Mouse (Mus musculus): ENCODE data around the gene Tbl3. TPM values are rescaled to one million over a fixed set of nuclear protein-coding genes. Genes with fewer than 3 reads are reported as not detected.

Tbl3 gene
- 66.9 and 67.9 TPM in 2 replicates for polyA plus RNA-seq (2015; fragmentation: Nextera tagmentation; extraction: Ambion mirVana)

GRCm38 (mm10) chr17:24706982-24707800 lies at the start of gene Tbl3:
TSS of gene Tbl3 (minus strand) at chr17:24707660.
- Histone ChIP-seq H3K4me2 (ENCODE audit: low read depth, low read length) (peak within 1 kb of the TSS; percentile 79), H3K27ac (ENCODE audit: low read length) (peak within 1 kb of the TSS; percentile 86), H3K4me1 (replicated peaks; ENCODE audit: control insufficient read depth, insufficient read depth, low read length) (peaks cover 7% of the 10 kb centered on the region), H3K9me3 (ENCODE audit: control insufficient read depth, low read length) (no peaks in the 10 kb centered on the region), H3K4me3 (ENCODE audit: low read length) (peak within 1 kb of the TSS; percentile 90), H3K36me3 (ENCODE audit: control insufficient read depth, insufficient read depth, low read length) (peaks cover 12% of the 10 kb centered on the region), H3K9ac (ENCODE audit: low read length) (peak within 1 kb of the TSS; percentile 86), H3K27me3 (ENCODE audit: control insufficient read depth, insufficient read depth, low read depth, low read length) (no peaks in the 10 kb centered on the region)
- peak; percentile 88 for ATAC-seq (ENCODE audit: low read depth)
- WGBS = 3% methylated on average over 32 of the region's 32 CpGs

- WGBS = under 1% methylated on average over 62 of the region's 82 CpGs
- Histone ChIP-seq H3K9ac (ENCODE audit: low read length) (peak within 1 kb of the TSS; percentile 58), H3K27me3 (ENCODE audit: control insufficient read depth, insufficient read depth, low read depth, low read length) (peaks cover 55% of the 10 kb centered on the region), H3K36me3 (ENCODE audit: control insufficient read depth, insufficient read depth, low read length) (no peaks in the 10 kb centered on the region), H3K4me3 (ENCODE audit: low read length) (peak within 1 kb of the TSS; percentile 58), H3K4me1 (replicated peaks; ENCODE audit: control insufficient read depth, insufficient read depth, low read length) (0 out of 2 replicates have a peak, but pooled peaks cover 3% of the 10 kb centered on the region), H3K27ac (ENCODE audit: low read length) (no peak within 1 kb of the TSS), H3K9me3 (ENCODE audit: control insufficient read depth, low read length) (no peaks in the 10 kb centered on the region), H3K4me2 (ENCODE audit: low read depth, low read length) (peak within 1 kb of the TSS; percentile 98)
- ATAC-seq (ENCODE audit: low read depth) = peak; percentile 95
These were observed 45.2 kb upstream of the Tbl3 start, which contains the start of gene Hs3st6 for GRCm38 (mm10) chr17:24752415-24753394. TSS of gene Hs3st6 (plus strand) at chr17:24752988.

- Histone ChIP-seq H3K36me3 (ENCODE audit: control insufficient read depth, insufficient read depth, low read length) (no peaks in the 10 kb centered on the region), H3K4me2 (ENCODE audit: low read depth, low read length) (no peak overlapping the region), H3K4me1 (replicated peaks; ENCODE audit: control insufficient read depth, insufficient read depth, low read length) (0 out of 2 replicates have a peak, but pooled peaks cover 3% of the 10 kb centered on the region), H3K27me3 (ENCODE audit: control insufficient read depth, insufficient read depth, low read depth, low read length) (peaks cover 55% of the 10 kb centered on the region), H3K9me3 (ENCODE audit: control insufficient read depth, low read length) (no peaks in the 10 kb centered on the region), H3K9ac (ENCODE audit: low read length) (no peak overlapping the region), H3K27ac (ENCODE audit: low read length) (no peak overlapping the region), H3K4me3 (ENCODE audit: low read length) (no peak overlapping the region)
- 16% methylated on average over 4 of the region's 4 CpGs for WGBS
- ATAC-seq (ENCODE audit: low read depth) = no peak
These were observed 44.1 kb upstream of the Tbl3 start for GRCm38 (mm10) chr17:24751528-24751927.

- Histone ChIP-seq H3K36me3 (ENCODE audit: control insufficient read depth, insufficient read depth, low read length) (no peaks in the 10 kb centered on the region), H3K9me3 (ENCODE audit: control insufficient read depth, low read length) (no peaks in the 10 kb centered on the region), H3K4me1 (replicated peaks; ENCODE audit: control insufficient read depth, insufficient read depth, low read length) (no peaks in the 10 kb centered on the region), H3K4me2 (ENCODE audit: low read depth, low read length) (no peak overlapping the region), H3K4me3 (ENCODE audit: low read length) (no peak overlapping the region), H3K27me3 (ENCODE audit: control insufficient read depth, insufficient read depth, low read depth, low read length) (peaks cover 20% of the 10 kb centered on the region), H3K9ac (ENCODE audit: low read length) (no peak overlapping the region), H3K27ac (ENCODE audit: low read length) (no peak overlapping the region)
- WGBS = 33% methylated on average over 4 of the region's 4 CpGs
- 0 out of 2 replicates have a peak, but pooled peaks have one; percentile 24 for ATAC-seq (ENCODE audit: low read depth)
These were observed 39.5 kb upstream of the Tbl3 start for GRCm38 (mm10) chr17:24746986-24747385.

- H3K27me3 ChIP-seq (ENCODE audit: control insufficient read depth, insufficient read depth, low read depth, low read length) = peaks cover 10% of the 10 kb centered on the region
- no peaks in the 10 kb centered on the region for H3K4me1 ChIP-seq (replicated peaks; ENCODE audit: control insufficient read depth, insufficient read depth, low read length)
- H3K4me2 ChIP-seq (ENCODE audit: low read depth, low read length) = no peak overlapping the region
- no peaks in the 10 kb centered on the region for H3K9me3 ChIP-seq (ENCODE audit: control insufficient read depth, low read length)
- H3K27ac ChIP-seq (ENCODE audit: low read length) = no peak overlapping the region
- H3K4me3 ChIP-seq (ENCODE audit: low read length) = no peak overlapping the region
- 19% methylated on average over 7 of the region's 7 CpGs for WGBS
- H3K9ac ChIP-seq (ENCODE audit: low read length) = no peak overlapping the region
- peaks cover 2% of the 10 kb centered on the region; the same call in 1 of the 2 replicates for H3K36me3 ChIP-seq (ENCODE audit: control insufficient read depth, insufficient read depth, low read length)
- peak; percentile 83 for ATAC-seq (ENCODE audit: low read depth)
These were observed 38.4 kb upstream of the Tbl3 start for GRCm38 (mm10) chr17:24745526-24746497.

- H3K9me3 ChIP-seq (ENCODE audit: control insufficient read depth, low read length) = no peaks in the 10 kb centered on the region
- H3K4me3 ChIP-seq (ENCODE audit: low read length) = no peak overlapping the region
- peaks cover 7% of the 10 kb centered on the region for H3K36me3 ChIP-seq (ENCODE audit: control insufficient read depth, insufficient read depth, low read length)
- 62% methylated on average over 3 of the region's 3 CpGs for WGBS
- ATAC-seq (ENCODE audit: low read depth) = no peak
- H3K27ac ChIP-seq (ENCODE audit: low read length) = no peak overlapping the region
- no peaks in the 10 kb centered on the region for H3K27me3 ChIP-seq (ENCODE audit: control insufficient read depth, insufficient read depth, low read depth, low read length)
- H3K9ac ChIP-seq (ENCODE audit: low read length) = no peak overlapping the region
- no peaks in the 10 kb centered on the region for H3K4me1 ChIP-seq (replicated peaks; ENCODE audit: control insufficient read depth, insufficient read depth, low read length)
- no peak overlapping the region for H3K4me2 ChIP-seq (ENCODE audit: low read depth, low read length)
These were observed 36.9 kb upstream of the Tbl3 start for GRCm38 (mm10) chr17:24744381-24744780.

- no peak overlapping the region for H3K9ac ChIP-seq (ENCODE audit: low read length)
- WGBS = 64% methylated on average over 5 of the region's 5 CpGs
These were observed 36.4 kb upstream of the Tbl3 start for GRCm38 (mm10) chr17:24743896-24744295.

GRCm38 (mm10) chr17:24742307-24742706 lies 34.8 kb upstream of the Tbl3 start:
- H3K27ac ChIP-seq (ENCODE audit: low read length) = no peak overlapping the region
- H3K36me3 ChIP-seq (ENCODE audit: control insufficient read depth, insufficient read depth, low read length) = peaks cover 7% of the 10 kb centered on the region
- no peaks in the 10 kb centered on the region for H3K9me3 ChIP-seq (ENCODE audit: control insufficient read depth, low read length)
- H3K27me3 ChIP-seq (ENCODE audit: control insufficient read depth, insufficient read depth, low read depth, low read length) = no peaks in the 10 kb centered on the region
- WGBS = 70% methylated on average over 8 of the region's 8 CpGs
- H3K4me1 ChIP-seq (replicated peaks; ENCODE audit: control insufficient read depth, insufficient read depth, low read length) = peaks cover 4% of the 10 kb centered on the region
- no peak overlapping the region for H3K4me3 ChIP-seq (ENCODE audit: low read length)
- ATAC-seq (ENCODE audit: low read depth) = no peak
- H3K9ac ChIP-seq (ENCODE audit: low read length) = no peak overlapping the region
- H3K4me2 ChIP-seq (ENCODE audit: low read depth, low read length) = no peak overlapping the region

More at GRCm38 (mm10) chr17:24743896-24744295, 36.4 kb upstream of the Tbl3 start:
- no peak for ATAC-seq (ENCODE audit: low read depth)
- Histone ChIP-seq H3K4me1 (replicated peaks; ENCODE audit: control insufficient read depth, insufficient read depth, low read length) (no peaks in the 10 kb centered on the region), H3K4me2 (ENCODE audit: low read depth, low read length) (no peak overlapping the region), H3K9me3 (ENCODE audit: control insufficient read depth, low read length) (no peaks in the 10 kb centered on the region), H3K36me3 (ENCODE audit: control insufficient read depth, insufficient read depth, low read length) (peaks cover 7% of the 10 kb centered on the region), H3K27ac (ENCODE audit: low read length) (no peak overlapping the region), H3K4me3 (ENCODE audit: low read length) (no peak overlapping the region), H3K27me3 (ENCODE audit: control insufficient read depth, insufficient read depth, low read depth, low read length) (no peaks in the 10 kb centered on the region)
